Mouse (Mus musculus): ENCODE data around the gene Bcas1. TPM values are rescaled to one million over a fixed set of nuclear protein-coding genes. Genes with fewer than 3 reads are reported as not detected.

Bcas1 gene
- polyA plus RNA-seq, 1 experiment from 2014 or later, result 1.8 TPM

DNA sequence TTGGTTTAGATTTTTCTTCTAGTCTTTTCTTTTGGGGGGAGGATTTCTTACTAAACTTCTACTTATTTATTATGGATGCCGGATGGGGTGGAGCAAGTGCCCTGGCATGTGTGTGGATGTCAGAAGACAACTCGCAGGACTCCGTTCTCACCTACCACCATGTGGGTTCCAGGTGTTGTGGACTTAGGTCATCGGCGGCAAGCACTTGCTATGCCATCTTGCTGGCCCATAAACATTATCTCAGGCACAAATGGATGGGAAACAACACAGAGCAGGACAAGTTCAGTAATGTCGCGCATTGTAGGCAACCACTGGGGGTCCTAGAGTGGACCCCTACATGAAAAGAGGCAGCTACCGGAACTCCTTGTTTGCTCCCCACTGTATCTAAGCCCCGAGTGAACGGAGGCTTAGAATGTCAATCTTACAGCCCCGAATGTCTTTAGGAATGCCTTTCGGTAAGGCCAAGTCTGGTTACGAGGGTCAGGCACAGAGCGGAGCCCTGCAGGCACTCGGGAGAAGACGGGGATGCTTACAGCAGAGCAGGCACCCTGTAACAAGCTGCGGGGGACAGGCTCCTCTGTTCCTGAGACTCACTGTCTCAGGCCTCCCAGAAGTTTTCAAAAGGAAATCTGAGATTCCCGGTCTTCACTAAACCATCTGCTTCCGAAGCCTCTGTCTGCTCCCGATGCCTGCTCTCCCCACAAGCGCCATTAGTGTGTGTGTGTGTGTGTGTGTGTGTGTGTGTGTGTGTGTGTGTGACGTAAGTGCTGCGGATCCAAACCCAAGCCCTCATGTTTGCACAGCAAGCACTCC, 16.8 kb downstream of the Bcas1 start:
- Histone ChIP-seq H3K4me1 (peaks cover 27% of the 10 kb centered on the region), H3K36me3 (no peaks in the 10 kb centered on the region), H3K9me3 (replicated peaks) (no peaks in the 10 kb centered on the region), H3K27me3 (ENCODE audit: low read depth, poor library complexity, severe bottlenecking) (peaks cover 50% of the 10 kb centered on the region), H3K27ac (replicated peaks) (peak overlapping the region; percentile 75), H3K4me3 (peak overlapping the region; percentile 48)
- 36% methylated on average over 23 of the region's 23 CpGs for WGBS
- peak; percentile 44 for DNase-seq (ENCODE audit: low spot score)

DNA sequence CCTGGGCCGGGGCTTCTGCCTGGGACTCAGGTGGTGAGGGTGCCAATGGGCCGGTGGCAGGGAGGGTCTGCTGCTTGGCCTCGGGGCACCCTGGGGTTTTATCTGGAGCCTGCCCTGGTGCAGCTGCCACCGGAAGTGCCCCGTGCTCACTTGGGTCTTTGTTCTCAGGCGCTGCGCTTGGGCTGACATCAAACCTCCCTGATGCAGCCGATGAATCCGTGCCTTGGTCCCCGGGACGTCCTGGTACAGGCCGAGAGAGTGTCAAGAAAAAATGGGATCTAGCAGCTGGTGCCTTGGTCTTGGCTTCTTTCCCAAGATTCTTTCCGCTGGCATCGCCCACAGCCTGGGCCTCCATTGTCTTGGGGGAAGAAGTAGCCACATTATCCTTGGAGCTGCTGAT, 21.2 kb downstream of the Bcas1 start:
- Histone ChIP-seq H3K36me3 (no peaks in the 10 kb centered on the region), H3K9me3 (replicated peaks) (no peaks in the 10 kb centered on the region), H3K4me1 (peaks cover 52% of the 10 kb centered on the region), H3K4me3 (no peak overlapping the region; the same call in 1 of the 2 replicates), H3K27me3 (ENCODE audit: low read depth, poor library complexity, severe bottlenecking) (peaks cover 47% of the 10 kb centered on the region), H3K27ac (replicated peaks) (peak overlapping the region; percentile 81)
- no peak for DNase-seq (ENCODE audit: low spot score)
- 60% methylated on average over 14 of the region's 14 CpGs for WGBS

DNA sequence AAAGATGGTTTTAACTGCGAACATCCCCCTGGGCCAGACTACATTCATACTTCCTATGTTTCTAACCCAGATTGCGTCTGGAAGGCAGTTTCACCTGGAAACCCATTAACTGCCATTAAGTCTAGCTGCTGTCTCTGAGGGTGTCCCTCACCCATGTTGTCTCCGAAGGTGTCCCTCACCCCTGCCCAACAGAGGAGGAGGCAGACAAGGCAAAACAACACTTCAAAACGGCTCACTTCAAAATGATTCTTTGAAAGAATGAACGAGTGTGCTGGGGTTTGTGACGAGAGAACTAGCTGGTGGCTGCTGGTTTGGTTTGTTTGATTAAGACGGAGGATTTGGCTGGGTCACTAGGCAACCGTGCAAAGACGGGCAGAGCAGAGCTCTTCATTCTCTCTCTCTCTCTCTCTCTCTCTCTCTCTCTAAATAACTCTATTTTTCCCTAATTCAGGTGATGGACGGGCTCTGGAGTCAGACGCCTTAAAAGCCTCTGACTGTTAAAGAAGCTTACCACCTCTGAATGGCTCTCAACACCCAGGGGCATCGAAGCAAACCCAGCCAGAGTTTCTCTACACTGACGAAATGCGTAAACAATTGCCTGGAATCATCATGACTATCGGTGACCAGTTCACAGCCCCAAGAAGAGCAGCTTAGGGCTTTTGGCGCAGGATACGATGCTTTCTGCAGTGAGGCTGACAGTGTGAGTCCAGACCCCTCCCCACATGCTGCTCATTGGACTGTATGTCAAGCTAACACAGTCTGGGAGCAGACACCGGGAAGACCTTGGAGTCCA, 22.7 kb downstream of the Bcas1 start:
- no peaks in the 10 kb centered on the region for H3K36me3 ChIP-seq
- peak; percentile 62 for DNase-seq (ENCODE audit: low spot score)
- peaks cover 58% of the 10 kb centered on the region for H3K4me1 ChIP-seq
- peak overlapping the region; percentile 40 for H3K4me3 ChIP-seq
- 13% methylated on average over 18 of the region's 18 CpGs for WGBS
- H3K27ac ChIP-seq (replicated peaks), result peak overlapping the region; percentile 81
- H3K27me3 ChIP-seq (ENCODE audit: low read depth, poor library complexity, severe bottlenecking), result peaks cover 33% of the 10 kb centered on the region
- H3K9me3 ChIP-seq (replicated peaks), result peaks cover 1% of the 10 kb centered on the region; the same call in 1 of the 2 replicates

DNA sequence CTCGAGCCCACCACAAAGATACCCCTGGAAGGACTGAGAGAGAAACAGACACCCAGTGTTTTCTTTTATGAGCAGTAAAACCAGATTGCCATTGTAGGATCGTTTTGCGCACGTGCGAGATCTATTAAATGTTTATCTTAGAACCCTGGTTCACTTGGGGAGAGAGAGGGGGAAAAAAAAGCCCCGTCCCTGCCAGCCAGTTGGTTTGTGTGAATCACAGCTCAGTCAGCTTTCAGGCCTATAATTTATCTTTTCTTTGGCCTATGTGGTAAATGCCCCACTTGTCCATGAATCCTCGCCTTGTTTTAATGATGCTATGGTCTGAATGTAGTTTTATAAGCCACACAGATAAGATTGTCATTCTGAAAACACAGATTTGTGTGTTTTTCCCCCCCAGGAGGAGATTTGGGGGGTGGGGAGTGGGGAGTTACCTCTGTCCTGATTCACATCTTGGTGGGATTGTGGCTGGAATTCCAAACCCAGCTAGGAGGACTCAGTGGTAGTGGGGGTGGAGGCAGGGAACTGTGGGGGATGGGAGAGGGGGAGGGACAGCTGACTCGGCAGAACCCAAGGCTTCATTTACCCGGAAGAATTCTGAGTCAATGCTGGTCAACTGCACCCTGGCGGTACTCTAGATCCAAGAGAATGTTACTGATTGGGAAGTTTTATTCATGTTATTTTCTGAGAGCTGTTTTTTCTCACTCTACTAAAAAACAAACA, 23.8 kb downstream of the Bcas1 start:
- H3K27me3 ChIP-seq (ENCODE audit: low read depth, poor library complexity, severe bottlenecking), result peaks cover 22% of the 10 kb centered on the region
- no peaks in the 10 kb centered on the region for H3K36me3 ChIP-seq
- no peak overlapping the region for H3K4me3 ChIP-seq
- H3K27ac ChIP-seq (replicated peaks), result peak overlapping the region; percentile 69
- 47% methylated on average over 10 of the region's 10 CpGs for WGBS
- peak; percentile 37 for DNase-seq (ENCODE audit: low spot score)
- peaks cover 58% of the 10 kb centered on the region for H3K4me1 ChIP-seq
- peaks cover 5% of the 10 kb centered on the region; the same call in 1 of the 2 replicates for H3K9me3 ChIP-seq (replicated peaks)

DNA sequence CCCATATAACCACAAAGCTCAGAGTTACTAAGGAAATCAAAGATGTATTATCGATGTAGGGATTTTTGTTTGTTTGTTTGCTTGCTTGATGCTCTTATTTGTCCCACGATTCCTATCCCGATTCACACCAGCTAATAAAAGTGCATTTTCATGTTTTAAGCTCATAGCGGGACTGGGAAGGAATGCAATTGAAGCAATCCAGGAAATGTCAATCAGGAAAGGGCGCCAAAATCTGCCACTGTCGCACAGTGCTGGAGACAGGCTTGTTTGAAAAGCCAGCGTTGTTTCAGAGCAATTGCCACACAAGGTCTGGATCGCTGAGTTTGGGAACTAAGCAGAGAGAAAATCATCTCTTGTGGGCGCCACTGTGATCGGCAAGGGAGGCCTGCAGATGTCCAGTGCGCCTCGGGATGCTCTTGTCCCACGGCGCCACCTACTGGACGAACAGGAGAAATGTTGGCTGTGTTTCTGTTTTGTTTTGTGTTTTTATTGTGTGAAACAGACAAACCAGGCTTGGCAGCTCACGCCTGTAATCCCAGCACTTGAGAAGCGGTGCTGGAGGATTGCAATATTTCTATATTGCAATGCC, 26.3 kb downstream of the Bcas1 start:
- WGBS, result 2% methylated on average over 17 of the region's 17 CpGs
- peak; percentile 85 for DNase-seq (ENCODE audit: low spot score)

DNA sequence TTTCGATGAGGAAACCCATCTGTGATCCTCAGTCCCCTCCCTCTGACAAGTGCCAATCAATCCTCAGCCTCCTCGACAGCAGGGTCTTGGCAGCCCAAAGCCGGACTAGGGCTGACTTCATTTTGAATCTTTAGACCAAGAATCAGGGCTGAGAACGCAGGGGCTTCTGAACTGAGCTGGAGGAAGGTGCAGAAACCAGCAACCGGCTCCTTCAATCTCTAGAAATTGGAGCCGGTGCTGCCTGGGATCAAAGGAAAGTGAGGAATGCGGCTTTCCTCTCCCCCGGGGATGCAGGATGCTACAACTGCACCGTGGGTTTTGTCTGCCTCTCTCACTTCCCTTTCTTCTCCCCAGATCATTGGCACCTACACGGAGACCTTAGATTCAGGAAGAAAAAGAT, 27.0 kb downstream of the Bcas1 start:
- Histone ChIP-seq H3K4me1 (peaks cover 46% of the 10 kb centered on the region), H3K27ac (replicated peaks) (peak overlapping the region; percentile 82), H3K27me3 (ENCODE audit: low read depth, poor library complexity, severe bottlenecking) (0 out of 2 replicates have a peak, but pooled peaks cover 5% of the 10 kb centered on the region), H3K4me3 (peak overlapping the region; percentile 48), H3K9me3 (replicated peaks) (peaks cover 5% of the 10 kb centered on the region; the same call in 1 of the 2 replicates), H3K36me3 (no peaks in the 10 kb centered on the region)
- DNase-seq (ENCODE audit: low spot score), result peak; percentile 47
- 3% methylated on average over 10 of the region's 10 CpGs for WGBS

More for the DNA sequence above, 26.3 kb downstream of the Bcas1 start:
- H3K9me3 ChIP-seq (replicated peaks), result peaks cover 5% of the 10 kb centered on the region; the same call in 1 of the 2 replicates
- peak overlapping the region; percentile 48 for H3K4me3 ChIP-seq
- no peaks in the 10 kb centered on the region for H3K36me3 ChIP-seq
- peak overlapping the region; percentile 82 for H3K27ac ChIP-seq (replicated peaks)
- H3K4me1 ChIP-seq, result peaks cover 52% of the 10 kb centered on the region
- H3K27me3 ChIP-seq (ENCODE audit: low read depth, poor library complexity, severe bottlenecking), result peaks cover 8% of the 10 kb centered on the region; the same call in 1 of the 2 replicates

DNA sequence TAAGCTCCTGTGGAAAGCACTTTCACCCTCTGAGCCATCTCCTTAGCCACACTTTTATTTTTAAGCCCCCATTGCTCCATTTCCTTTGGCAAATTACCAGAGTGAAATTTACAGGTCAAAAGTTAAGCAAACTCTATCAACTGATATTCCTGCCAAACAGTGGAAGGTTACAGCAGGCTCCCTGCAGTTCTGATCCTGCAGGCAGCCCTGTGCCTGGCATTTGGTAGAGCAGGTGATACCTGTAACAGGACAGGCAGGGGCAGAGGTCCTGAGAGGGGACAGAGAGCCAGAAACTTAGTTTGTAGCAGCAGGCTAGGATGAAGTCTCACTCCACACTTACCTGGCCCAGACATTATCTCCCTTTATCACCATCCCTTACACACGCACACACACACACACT, 35.7 kb downstream of the Bcas1 start:
- Histone ChIP-seq H3K36me3 (no peaks in the 10 kb centered on the region), H3K27me3 (ENCODE audit: low read depth, poor library complexity, severe bottlenecking) (no peaks in the 10 kb centered on the region), H3K27ac (replicated peaks) (no peak overlapping the region), H3K4me3 (no peak overlapping the region), H3K9me3 (replicated peaks) (no peaks in the 10 kb centered on the region), H3K4me1 (no peaks in the 10 kb centered on the region)
- 88% methylated on average over 1 of the region's 1 CpGs for WGBS
- DNase-seq (ENCODE audit: low spot score), result no peak

DNA sequence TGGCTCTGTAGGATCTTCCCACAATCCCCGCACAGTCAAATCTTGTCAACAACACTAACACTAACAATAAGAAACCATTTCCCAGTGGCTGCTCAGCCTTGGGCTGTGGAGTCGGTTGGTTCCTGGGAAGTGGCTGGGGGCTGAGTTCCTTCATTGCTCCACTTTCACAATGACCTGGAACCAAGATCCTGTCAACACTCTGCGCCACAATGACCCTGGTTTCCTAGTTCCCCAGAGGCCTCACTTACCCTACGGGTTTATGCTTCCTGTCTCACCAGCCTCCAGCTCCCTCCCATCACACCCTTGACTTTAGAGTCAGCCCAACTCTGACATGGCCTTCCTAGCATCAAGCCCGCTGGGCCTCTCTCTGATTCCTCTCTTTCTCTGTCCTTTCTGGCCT, 39.3 kb downstream of the Bcas1 start:
- Histone ChIP-seq H3K27ac (replicated peaks) (no peak overlapping the region), H3K9me3 (replicated peaks) (no peaks in the 10 kb centered on the region), H3K4me1 (no peaks in the 10 kb centered on the region), H3K36me3 (no peaks in the 10 kb centered on the region), H3K4me3 (no peak overlapping the region), H3K27me3 (ENCODE audit: low read depth, poor library complexity, severe bottlenecking) (no peaks in the 10 kb centered on the region)
- 84% methylated on average over 5 of the region's 5 CpGs for WGBS
- DNase-seq (ENCODE audit: low spot score), result no peak

DNA sequence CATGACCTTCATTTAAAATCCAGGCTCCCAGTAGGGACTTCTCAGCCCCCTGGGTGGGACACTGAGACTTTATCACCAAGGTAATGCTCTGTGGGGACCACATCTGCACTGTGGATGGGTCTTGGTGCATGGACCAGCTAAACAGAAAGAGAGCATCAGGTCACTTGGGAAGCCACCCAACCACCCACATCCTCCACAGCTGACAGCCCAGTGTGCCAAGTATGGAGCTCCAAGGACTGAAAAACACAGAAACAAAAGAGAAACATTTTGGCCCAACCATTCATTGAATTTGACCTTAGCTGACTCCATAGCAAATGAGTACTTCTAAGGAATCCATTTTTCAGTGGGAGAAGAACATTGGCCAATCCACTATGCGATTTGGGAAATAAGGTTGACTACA, 42.1 kb downstream of the Bcas1 start:
- no peak for DNase-seq (ENCODE audit: low spot score)
- no peaks in the 10 kb centered on the region for H3K36me3 ChIP-seq
- WGBS, result 97% methylated on average over 1 of the region's 1 CpGs
- no peaks in the 10 kb centered on the region for H3K4me1 ChIP-seq
- no peak overlapping the region for H3K27ac ChIP-seq (replicated peaks)
- H3K27me3 ChIP-seq (ENCODE audit: low read depth, poor library complexity, severe bottlenecking), result no peaks in the 10 kb centered on the region
- peaks cover 7% of the 10 kb centered on the region; the same call in 1 of the 2 replicates for H3K9me3 ChIP-seq (replicated peaks)
- H3K4me3 ChIP-seq, result no peak overlapping the region

DNA sequence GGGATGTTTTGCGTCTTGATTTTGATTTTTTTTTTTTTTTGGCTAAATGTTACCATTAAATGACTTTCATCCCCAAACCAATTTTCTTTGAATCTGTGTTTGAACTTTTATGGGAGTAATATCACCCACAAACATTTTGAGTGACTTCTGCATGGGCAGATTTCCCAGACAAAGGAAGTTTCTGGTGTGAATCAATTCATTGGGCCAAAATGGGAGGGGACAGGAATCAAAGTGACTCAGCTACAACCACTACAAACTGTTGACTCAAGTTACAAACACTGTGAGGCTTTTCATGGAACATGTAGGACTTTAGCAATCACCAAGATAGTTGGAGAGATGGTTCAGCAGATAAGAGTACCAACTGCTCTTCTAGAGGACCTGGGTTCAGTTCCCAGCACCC, 42.9 kb downstream of the Bcas1 start:
- WGBS, result 95% methylated on average over 1 of the region's 1 CpGs
- peaks cover 7% of the 10 kb centered on the region; the same call in 1 of the 2 replicates for H3K9me3 ChIP-seq (replicated peaks)
- no peak overlapping the region for H3K27ac ChIP-seq (replicated peaks)
- no peaks in the 10 kb centered on the region for H3K27me3 ChIP-seq (ENCODE audit: low read depth, poor library complexity, severe bottlenecking)
- H3K4me1 ChIP-seq, result no peaks in the 10 kb centered on the region
- no peaks in the 10 kb centered on the region for H3K36me3 ChIP-seq
- H3K4me3 ChIP-seq, result no peak overlapping the region
- DNase-seq (ENCODE audit: low spot score), result no peak

DNA sequence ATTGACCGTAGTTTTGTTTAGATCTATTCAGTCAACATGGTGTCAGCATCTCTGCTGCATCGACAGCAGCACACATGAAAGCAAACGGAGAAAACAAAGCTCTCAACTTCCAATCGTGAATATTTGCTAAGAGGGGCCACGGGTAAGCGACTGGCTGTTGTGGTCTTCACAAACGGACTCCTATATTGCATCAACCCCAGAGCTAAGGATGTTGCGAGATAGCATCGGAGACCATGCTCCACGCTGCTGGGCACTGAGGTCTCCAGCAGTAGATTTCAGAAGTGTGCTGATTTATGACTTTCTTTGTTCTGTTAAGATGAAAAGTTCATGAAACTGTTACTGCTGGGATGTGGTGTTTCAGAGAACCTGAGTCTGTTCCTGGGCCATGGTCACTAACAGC, 54.3 kb downstream of the Bcas1 start:
- no peaks in the 10 kb centered on the region for H3K27me3 ChIP-seq (ENCODE audit: low read depth, poor library complexity, severe bottlenecking)

DNA sequence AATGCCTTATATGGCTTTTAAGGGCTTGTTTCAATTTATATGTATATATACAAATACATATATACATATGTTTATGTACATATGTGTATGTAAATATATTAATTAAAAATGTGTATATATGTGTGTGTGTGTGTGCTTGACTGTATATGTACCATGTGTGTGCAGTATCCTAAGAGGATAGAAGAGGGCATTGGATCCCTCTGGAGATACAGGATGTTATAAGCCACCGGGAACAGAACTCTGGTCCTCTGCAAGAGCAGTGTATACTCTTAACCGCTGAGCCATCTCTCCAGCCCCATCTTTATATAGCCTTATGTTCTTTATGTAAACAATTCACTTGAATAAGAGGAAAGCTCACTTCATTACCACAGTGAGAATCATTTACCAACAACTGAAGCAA, 62.0 kb downstream of the Bcas1 start:
- H3K4me3 ChIP-seq, result no peak overlapping the region
- H3K36me3 ChIP-seq, result no peaks in the 10 kb centered on the region
- no peaks in the 10 kb centered on the region for H3K9me3 ChIP-seq (replicated peaks)
- no peak for DNase-seq (ENCODE audit: low spot score)
- H3K27me3 ChIP-seq (ENCODE audit: low read depth, poor library complexity, severe bottlenecking), result no peaks in the 10 kb centered on the region
- WGBS, result 94% methylated on average over 2 of the region's 2 CpGs
- no peaks in the 10 kb centered on the region for H3K4me1 ChIP-seq
- no peak overlapping the region for H3K27ac ChIP-seq (replicated peaks)

More for the DNA sequence above, 54.3 kb downstream of the Bcas1 start:
- no peak for DNase-seq (ENCODE audit: low spot score)
- no peak overlapping the region for H3K27ac ChIP-seq (replicated peaks)
- 90% methylated on average over 10 of the region's 10 CpGs for WGBS
- H3K9me3 ChIP-seq (replicated peaks), result no peaks in the 10 kb centered on the region
- H3K4me3 ChIP-seq, result no peak overlapping the region
- no peaks in the 10 kb centered on the region for H3K36me3 ChIP-seq
- H3K4me1 ChIP-seq, result no peaks in the 10 kb centered on the region
